Mouse (Mus musculus) limb, embryonic 15.5 days (tissue): Measurements from ENCODE around the gene Rab34. TPM values are rescaled to one million over a fixed set of nuclear protein-coding genes. Genes with fewer than 3 reads are reported as not detected.

ENCODE experiments used
- ATAC-seq: fragments of 200-750 bp; cut with Nextera tagmentation; 2 replicates; pipeline ENCODE4 v1.8.0; 2017; ENCODE audit warnings: low read depth, moderate TSS enrichment; ENCODE audit not compliant: insufficient number of reproducible peaks, low FRiP score, low TSS enrichment
- H3K27ac ChIP-seq: fragments of 300-500 bp; sonication (generic); 2 replicates; pipeline ENCODE4 v1.5.1; 2015; ENCODE audit warnings: moderate library complexity, mild to moderate bottlenecking, inconsistent platforms
- H3K27me3 ChIP-seq: fragments of 300-500 bp; sonication (generic); 2 replicates; pipeline ENCODE4 v1.6.1; 2015; ENCODE audit warnings: inconsistent platforms
- H3K36me3 ChIP-seq: fragments of 300-500 bp; sonication (generic); 2 replicates; pipeline ENCODE4 v1.6.1; 2015; ENCODE audit warnings: inconsistent platforms
- H3K4me1 ChIP-seq: fragments of 300-500 bp; sonication (generic); 2 replicates; pipeline ENCODE4 v1.6.1; 2015; ENCODE audit warnings: inconsistent platforms
- H3K4me2 ChIP-seq: fragments of 300-500 bp; sonication (generic); 2 replicates; pipeline ENCODE4 v1.6.1; 2015; ENCODE audit warnings: mild to moderate bottlenecking, inconsistent platforms
- H3K4me3 ChIP-seq: fragments of 300-500 bp; sonication (generic); 2 replicates; pipeline ENCODE4 v1.5.1; 2015; ENCODE audit warnings: mild to moderate bottlenecking, inconsistent platforms
- H3K9ac ChIP-seq: fragments of 300-500 bp; sonication (generic); 2 replicates; pipeline ENCODE4 v1.6.1; 2015; ENCODE audit warnings: inconsistent platforms
- H3K9me3 ChIP-seq: fragments of 300-500 bp; sonication (generic); 2 replicates; pipeline ENCODE4 v1.6.1; 2016; ENCODE audit warnings: inconsistent platforms
- WGBS: fragments of 180-500 bp; shearing (Covaris S2); methylation state at CpG from one replicate; pipeline ENCODE4 v1.1.7; 2015; 5-methylcytosine and 5-hydroxymethylcytosine counted together
- microRNA-seq: library from miRNA; unstranded; fragments of <30 nt; microRNA quantifications from one replicate; pipeline ENCODE4, GENCODE M21; 2016
- polyA plus RNA-seq: library from polyadenylated mRNA; unstranded; fragments of >200 nt; fragmentation: Nextera tagmentation; extraction: Ambion mirVana; gene quantifications from 2 replicates; pipeline ENCODE4 v1.2.1, GENCODE M21; 2015

Gene Rab34
- polyA plus RNA-seq, 1 experiment from 2014 or later = 153 TPM

DNA sequence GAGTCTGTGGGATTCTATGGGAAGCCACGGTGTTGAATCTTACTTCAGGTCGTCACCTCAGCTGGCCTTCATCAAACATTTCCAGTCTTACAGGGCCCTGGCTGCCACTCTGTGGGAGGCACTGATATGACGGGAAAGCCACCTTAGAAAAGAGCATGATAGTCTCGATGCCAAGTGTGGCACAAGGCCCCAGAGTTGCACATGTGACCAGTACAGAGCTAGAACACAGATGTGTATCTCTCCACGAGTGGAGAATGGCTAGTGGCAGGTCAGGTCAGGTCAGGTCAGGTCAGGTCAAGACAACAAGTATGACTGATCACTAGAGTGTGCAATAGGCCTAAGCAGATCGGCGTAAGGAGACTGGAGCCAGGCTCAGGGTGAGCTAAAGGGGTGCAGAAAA is 22.4 kb downstream of the Rab34 start:
- no peak overlapping the region for H3K9ac ChIP-seq
- H3K4me2 ChIP-seq = no peak overlapping the region
- H3K4me1 ChIP-seq = no peaks in the 10 kb centered on the region
- H3K9me3 ChIP-seq = no peaks in the 10 kb centered on the region
- H3K27me3 ChIP-seq = no peaks in the 10 kb centered on the region
- no peak overlapping the region for H3K27ac ChIP-seq
- whole genome bisulfite sequencing = 68% methylated on average over 7 of the region's 7 CpGs
- no peak overlapping the region for H3K4me3 ChIP-seq
- ATAC-seq = no peak
- peaks cover 94% of the 10 kb centered on the region for H3K36me3 ChIP-seq

DNA sequence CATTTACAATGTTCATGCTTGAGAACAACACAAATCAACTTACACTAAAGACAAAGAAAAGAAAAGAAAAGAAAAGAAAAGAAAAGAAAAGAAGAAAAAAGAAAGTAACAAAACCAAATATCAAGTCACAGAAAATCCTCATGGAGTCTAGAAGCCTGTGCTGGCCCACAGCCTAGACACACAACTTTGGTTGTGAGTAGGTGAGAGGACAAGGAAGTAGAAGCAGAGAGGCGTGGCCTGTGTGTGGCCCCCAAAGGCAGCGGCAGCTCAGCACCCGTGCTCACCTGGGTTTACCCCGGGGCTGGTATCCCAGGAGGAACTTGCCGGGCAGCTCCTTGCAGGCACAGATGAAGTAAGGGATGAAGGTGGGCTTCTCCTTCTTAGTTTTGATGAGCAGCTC is 23.3 kb downstream of the Rab34 start:
- Histone ChIP-seq H3K4me2 (no peak overlapping the region), H3K27ac (no peak overlapping the region), H3K4me1 (no peaks in the 10 kb centered on the region), H3K36me3 (peaks cover 94% of the 10 kb centered on the region), H3K9me3 (no peaks in the 10 kb centered on the region), H3K27me3 (no peaks in the 10 kb centered on the region), H3K9ac (no peak overlapping the region), H3K4me3 (no peak overlapping the region)
- ATAC-seq = no peak
- WGBS = 82% methylated on average over 5 of the region's 5 CpGs

DNA sequence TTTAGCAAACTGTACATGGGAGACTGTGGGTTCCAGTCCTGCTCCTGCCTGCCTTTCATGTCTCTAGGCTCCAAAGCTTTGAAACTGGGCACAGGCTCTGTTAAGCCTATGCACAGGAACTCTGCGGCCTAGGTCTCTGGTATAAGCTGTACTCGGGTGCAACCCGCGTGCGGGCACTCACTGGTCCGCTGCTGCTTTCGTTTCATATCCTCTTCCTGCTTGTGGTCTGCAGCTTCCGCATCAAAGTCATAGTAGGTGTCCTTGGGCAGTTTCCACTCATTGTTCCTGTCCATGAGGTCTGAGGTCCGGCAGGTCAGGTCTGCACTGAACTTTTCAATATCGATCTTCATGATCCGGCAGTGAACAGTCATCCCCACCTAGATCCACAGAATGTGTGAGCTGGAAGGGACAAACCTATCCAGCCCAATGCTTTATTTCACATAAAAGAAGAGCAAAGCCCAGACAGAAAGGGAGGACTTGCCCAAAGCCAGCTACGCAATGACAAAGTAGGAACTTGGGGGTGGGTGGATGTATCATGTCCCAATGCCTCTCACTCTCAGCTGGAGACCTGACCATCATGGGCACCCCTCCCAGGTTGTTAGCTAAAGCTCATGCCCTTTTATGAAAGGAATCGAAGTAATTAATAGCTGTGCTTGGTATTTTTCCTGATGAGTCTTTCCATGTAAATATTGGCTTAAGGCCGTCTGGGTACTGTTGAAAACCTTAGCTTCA is 25.0 kb downstream of the Rab34 start:
- ATAC-seq = no peak
- Histone ChIP-seq H3K36me3 (peaks cover 93% of the 10 kb centered on the region), H3K9ac (no peak overlapping the region), H3K9me3 (no peaks in the 10 kb centered on the region), H3K27me3 (no peaks in the 10 kb centered on the region), H3K4me2 (no peak overlapping the region), H3K4me3 (no peak overlapping the region), H3K4me1 (no peaks in the 10 kb centered on the region), H3K27ac (no peak overlapping the region)
- 89% methylated on average over 14 of the region's 14 CpGs for WGBS

DNA sequence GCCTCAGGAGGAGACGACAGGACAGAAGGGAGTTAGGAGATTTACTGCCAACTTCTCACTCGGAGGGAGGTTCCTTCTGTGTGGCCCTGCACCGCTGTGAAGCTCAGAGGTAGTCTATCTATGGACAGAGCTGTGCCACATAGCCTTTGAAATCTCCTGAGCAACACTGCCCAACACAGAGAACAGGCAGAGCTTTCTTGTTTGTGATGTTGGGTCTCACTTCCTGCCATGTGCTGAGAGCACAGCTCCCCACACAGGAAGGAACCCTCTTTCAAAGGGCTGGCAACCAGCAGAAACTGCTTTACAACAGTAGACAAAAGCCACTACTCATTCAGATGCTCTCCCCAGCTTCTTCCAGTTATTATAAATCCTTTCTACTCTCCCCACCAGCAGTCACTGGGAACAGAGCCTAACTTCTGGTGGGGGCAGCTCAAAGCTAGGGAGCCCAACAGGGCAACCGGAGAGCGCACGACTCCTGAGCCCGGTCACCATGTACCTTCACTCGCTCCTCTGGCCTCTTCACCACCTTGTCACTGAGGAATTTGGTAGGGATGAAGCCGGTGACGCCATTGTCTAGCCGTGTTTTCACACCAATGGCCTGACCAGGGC is 27.6 kb downstream of the Rab34 start:
- ATAC-seq = no peak
- H3K27ac ChIP-seq = no peak overlapping the region
- 86% methylated on average over 11 of the region's 11 CpGs for WGBS
- H3K9me3 ChIP-seq = no peaks in the 10 kb centered on the region
- no peak overlapping the region for H3K4me3 ChIP-seq
- no peaks in the 10 kb centered on the region for H3K27me3 ChIP-seq
- H3K4me1 ChIP-seq = no peaks in the 10 kb centered on the region
- peaks cover 90% of the 10 kb centered on the region for H3K36me3 ChIP-seq
- no peak overlapping the region for H3K4me2 ChIP-seq
- no peak overlapping the region for H3K9ac ChIP-seq

DNA sequence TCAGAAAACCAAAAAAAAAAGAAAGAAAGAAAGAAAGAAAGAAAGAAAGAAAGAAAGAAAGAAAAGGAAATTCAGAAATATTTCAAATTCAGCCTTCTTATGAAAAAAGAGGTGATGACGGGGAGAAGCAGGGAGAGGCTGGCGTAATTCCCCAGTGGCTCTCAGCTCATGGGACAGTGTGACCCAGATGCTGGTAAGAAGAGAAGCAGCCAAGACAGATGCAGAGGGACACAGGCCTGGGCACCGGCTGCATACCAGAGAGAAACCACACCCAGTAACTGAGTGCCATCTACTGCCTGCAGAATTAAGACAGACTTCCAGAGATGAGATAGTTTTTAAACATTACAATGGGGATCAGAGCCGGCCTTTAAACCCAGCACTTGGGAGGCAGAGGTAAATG is 35.4 kb downstream of the Rab34 start:
- H3K4me2 ChIP-seq = no peak overlapping the region
- no peak overlapping the region for H3K9ac ChIP-seq
- no peaks in the 10 kb centered on the region for H3K4me1 ChIP-seq
- no peaks in the 10 kb centered on the region for H3K27me3 ChIP-seq
- 87% methylated on average over 4 of the region's 4 CpGs for WGBS
- H3K27ac ChIP-seq = no peak overlapping the region
- H3K4me3 ChIP-seq = no peak overlapping the region
- ATAC-seq = no peak
- H3K36me3 ChIP-seq = peaks cover 95% of the 10 kb centered on the region
- H3K9me3 ChIP-seq = no peaks in the 10 kb centered on the region

DNA sequence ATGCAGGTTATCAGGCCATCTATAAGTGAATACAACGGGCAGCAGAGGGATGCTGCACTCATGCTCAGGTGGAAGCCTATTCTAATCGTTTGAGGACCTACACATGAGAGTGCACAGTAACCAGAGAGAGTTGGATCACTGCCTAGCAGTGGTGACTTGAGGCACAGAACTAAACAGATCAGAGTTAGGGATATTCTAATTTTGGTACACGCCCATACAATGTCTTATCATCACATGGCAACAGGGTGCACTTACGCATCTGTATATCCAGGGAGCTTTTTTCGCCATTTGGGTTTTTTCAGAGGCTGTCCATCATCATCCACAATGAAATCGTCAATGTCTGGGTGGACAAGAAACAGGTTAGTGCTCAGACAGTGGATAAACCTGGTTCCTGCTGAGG is 43.3 kb downstream of the Rab34 start:
- no peaks in the 10 kb centered on the region for H3K9me3 ChIP-seq
- H3K27me3 ChIP-seq = no peaks in the 10 kb centered on the region
- H3K4me2 ChIP-seq = no peak overlapping the region
- 91% methylated on average over 6 of the region's 6 CpGs for WGBS
- H3K4me3 ChIP-seq = no peak overlapping the region
- no peak overlapping the region for H3K9ac ChIP-seq
- no peak overlapping the region for H3K27ac ChIP-seq
- no peaks in the 10 kb centered on the region for H3K4me1 ChIP-seq
- peaks cover 93% of the 10 kb centered on the region for H3K36me3 ChIP-seq
- ATAC-seq = no peak

DNA sequence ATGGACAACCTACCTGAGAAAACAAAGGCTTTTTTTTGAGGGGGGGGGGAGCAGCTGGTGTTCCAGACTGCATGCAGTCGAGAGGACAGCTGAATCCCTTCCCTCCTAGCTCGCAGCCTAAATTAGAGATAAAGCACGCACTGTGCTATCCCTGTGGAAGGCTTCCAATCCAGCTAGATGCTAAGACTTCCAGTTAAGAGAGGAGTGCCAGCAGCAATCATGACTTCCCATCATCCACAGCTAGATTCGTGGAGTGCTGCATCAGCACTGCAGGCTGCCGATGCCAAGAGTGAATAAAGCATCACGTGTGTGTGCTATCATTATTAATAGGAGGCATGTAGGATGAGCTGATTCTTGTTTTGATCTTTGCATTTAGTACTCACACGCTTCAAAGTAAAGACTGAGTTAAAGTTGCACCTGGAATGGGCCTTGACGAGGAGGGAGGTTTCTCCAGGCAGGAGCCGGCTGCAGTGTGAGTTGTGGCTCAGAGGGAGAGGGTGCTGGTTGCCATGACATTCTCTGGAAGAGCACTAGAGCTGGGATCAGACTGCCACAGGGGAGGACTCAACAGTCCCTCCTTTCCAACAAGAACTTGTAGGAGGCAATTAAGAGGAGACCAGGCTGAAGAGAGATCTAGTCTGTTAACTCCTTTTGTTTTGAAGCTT is 52.1 kb downstream of the Rab34 start:
- no peak overlapping the region for H3K4me2 ChIP-seq
- H3K9me3 ChIP-seq = no peaks in the 10 kb centered on the region
- peaks cover 36% of the 10 kb centered on the region for H3K36me3 ChIP-seq
- no peaks in the 10 kb centered on the region for H3K27me3 ChIP-seq
- no peak overlapping the region for H3K27ac ChIP-seq
- H3K9ac ChIP-seq = no peak overlapping the region
- H3K4me3 ChIP-seq = no peak overlapping the region
- 81% methylated on average over 9 of the region's 9 CpGs for WGBS
- ATAC-seq = no peak
- peaks cover 8% of the 10 kb centered on the region; the same call in 1 of the 2 replicates for H3K4me1 ChIP-seq

Small RNA genes within 50 kb of the gene (microRNA-seq; reads per million reads assigned to microRNA genes)
- not detected for gene Mir7653

Other genes with a start within 250 kb of the Rab34 start
- 10.7 and 14.1 TPM in 2 replicates for gene Phf12, start 205.7 kb upstream of the Rab34 start, polyA plus RNA-seq
- gene Dhrs13, start 156.2 kb upstream of the Rab34 start, polyA plus RNA-seq = 16.8 and 17.8 TPM in 2 replicates
- gene Flot2, start 150.5 kb upstream of the Rab34 start, polyA plus RNA-seq = 56.1 and 67.6 TPM in 2 replicates
- 30.6 and 33.7 TPM in 2 replicates for gene Eral1, start 108.0 kb upstream of the Rab34 start, polyA plus RNA-seq
- 10.5 and 13.2 TPM in 2 replicates for gene Fam222b, start 93.8 kb upstream of the Rab34 start, polyA plus RNA-seq
- 65.6 and 67.0 TPM in 2 replicates for gene Traf4, start 22.8 kb upstream of the Rab34 start, polyA plus RNA-seq
- gene Nek8, start 11.8 kb upstream of the Rab34 start, polyA plus RNA-seq = 15.4 and 16.2 TPM in 2 replicates
- 31.3 and 32.0 TPM in 2 replicates for gene Tlcd1, start 11.7 kb upstream of the Rab34 start, polyA plus RNA-seq
- 1,208 and 1,454 TPM in 2 replicates for gene Rpl23a, start 4.8 kb upstream of the Rab34 start, polyA plus RNA-seq
- 3.1 and 3.5 TPM in 2 replicates for gene Proca1, start 5.0 kb downstream of the Rab34 start, polyA plus RNA-seq
- gene Sdf2, start 57.3 kb downstream of the Rab34 start, polyA plus RNA-seq = 93.2 and 97.7 TPM in 2 replicates
- 27.4 and 28.2 TPM in 2 replicates for gene Supt6, start 57.6 kb downstream of the Rab34 start, polyA plus RNA-seq
- gene 2610507B11Rik, start 73.3 kb downstream of the Rab34 start, polyA plus RNA-seq = 63.3 and 68.8 TPM in 2 replicates
- 0.09 TPM in 1 of 2 replicates, not detected in the other for gene BC030499, start 102.4 kb downstream of the Rab34 start, polyA plus RNA-seq
- gene Spag5, start 113.1 kb downstream of the Rab34 start, polyA plus RNA-seq = 26.3 and 29.5 TPM in 2 replicates
- 25.0 and 25.5 TPM in 2 replicates for gene Aldoc, start 134.5 kb downstream of the Rab34 start, polyA plus RNA-seq
- 83.9 and 85.7 TPM in 2 replicates for gene Pigs, start 140.0 kb downstream of the Rab34 start, polyA plus RNA-seq
- 35.8 and 44.3 TPM in 2 replicates for gene Unc119, start 155.1 kb downstream of the Rab34 start, polyA plus RNA-seq
- 3.1 and 3.5 TPM in 2 replicates for gene Foxn1, start 198.1 kb downstream of the Rab34 start, polyA plus RNA-seq
- gene Slc13a2, start 233.8 kb downstream of the Rab34 start, polyA plus RNA-seq = 0.10 TPM in 1 of 2 replicates, not detected in the other